Mouse (Mus musculus): ENCODE measurements around the gene Frs3. TPM values are rescaled to one million over a fixed set of nuclear protein-coding genes. Genes with fewer than 3 reads are reported as not detected.

The Frs3 gene
- total and polyA plus RNA-seq, 2 experiments from 2014 or later = 68.9 to 128 TPM

GRCm38 (mm10) chr17:47748791-47749553 lies 60.1 kb downstream of the Frs3 start:
- peak; percentile 47; the same call in 1 of the 2 replicates for ATAC-seq (ENCODE audit: low FRiP score)
- no peaks in the 10 kb centered on the region for H3K9me3 ChIP-seq (ENCODE audit: low read length)
- H3K27me3 ChIP-seq (ENCODE audit: insufficient read depth, low read length) = no peaks in the 10 kb centered on the region
- H3K4me2 ChIP-seq (ENCODE audit: low read depth, low read length, poor library complexity, severe bottlenecking) = no peak overlapping the region
- H3K36me3 ChIP-seq (ENCODE audit: insufficient read depth, low read length) = no peaks in the 10 kb centered on the region
- no peak overlapping the region for H3K27ac ChIP-seq (ENCODE audit: low read depth, low read length)
- no peak for DNase-seq (ENCODE audit: low spot score)
- H3K4me1 ChIP-seq (ENCODE audit: insufficient read depth, low read length) = no peaks in the 10 kb centered on the region
- 71% methylated on average over 14 of the region's 14 CpGs for WGBS
- H3K9ac ChIP-seq (replicated peaks; ENCODE audit: low read length, poor library complexity, severe bottlenecking) = no peak overlapping the region
- TF ChIP-seq CTCF (IDR thresholded peaks at IDR 0.05) = no peak
- no peak overlapping the region for H3K4me3 ChIP-seq (ENCODE audit: low read depth, low read length)

- ATAC-seq (ENCODE audit: low FRiP score) = no peak
- H3K27ac ChIP-seq (ENCODE audit: low read depth, low read length) = no peak overlapping the region
- H3K9me3 ChIP-seq (ENCODE audit: low read length) = no peaks in the 10 kb centered on the region
- no peak for TF ChIP-seq CTCF (IDR thresholded peaks at IDR 0.05)
- no peaks in the 10 kb centered on the region for H3K4me1 ChIP-seq (ENCODE audit: insufficient read depth, low read length)
- H3K27me3 ChIP-seq (ENCODE audit: insufficient read depth, low read length) = no peaks in the 10 kb centered on the region
- 86% methylated on average over 3 of the region's 3 CpGs for WGBS
- no peak overlapping the region for H3K9ac ChIP-seq (replicated peaks; ENCODE audit: low read length, poor library complexity, severe bottlenecking)
- no peaks in the 10 kb centered on the region for H3K36me3 ChIP-seq (ENCODE audit: insufficient read depth, low read length)
- H3K4me3 ChIP-seq (ENCODE audit: low read depth, low read length) = no peak overlapping the region
- no peak for DNase-seq (ENCODE audit: low spot score)
- no peak overlapping the region for H3K4me2 ChIP-seq (ENCODE audit: low read depth, low read length, poor library complexity, severe bottlenecking)
Observed at GRCm38 (mm10) chr17:47749626-47750025, 60.8 kb downstream of the Frs3 start.

- no peaks in the 10 kb centered on the region for H3K9me3 ChIP-seq (ENCODE audit: low read length)
- H3K36me3 ChIP-seq (ENCODE audit: insufficient read depth, low read length) = no peaks in the 10 kb centered on the region
- DNase-seq (ENCODE audit: low spot score) (no peak), ATAC-seq (ENCODE audit: low FRiP score) (no peak)
- no peak overlapping the region for H3K9ac ChIP-seq (replicated peaks; ENCODE audit: low read length, poor library complexity, severe bottlenecking)
- H3K4me2 ChIP-seq (ENCODE audit: low read depth, low read length, poor library complexity, severe bottlenecking) = no peak overlapping the region
- no peak for TF ChIP-seq CTCF (IDR thresholded peaks at IDR 0.05)
- H3K4me1 ChIP-seq (ENCODE audit: insufficient read depth, low read length) = no peaks in the 10 kb centered on the region
- H3K27me3 ChIP-seq (ENCODE audit: insufficient read depth, low read length) = no peaks in the 10 kb centered on the region
- no peak overlapping the region for H3K4me3 ChIP-seq (ENCODE audit: low read depth, low read length)
- H3K27ac ChIP-seq (ENCODE audit: low read depth, low read length) = no peak overlapping the region
- WGBS = 60% methylated on average over 6 of the region's 6 CpGs
Observed at GRCm38 (mm10) chr17:47750101-47750500, 61.3 kb downstream of the Frs3 start.

- no peak; the same call in 1 of the 2 replicates for TF ChIP-seq CTCF (IDR thresholded peaks at IDR 0.05)
- WGBS = 76% methylated on average over 5 of the region's 5 CpGs
Observed at GRCm38 (mm10) chr17:47751811-47752210, 63.0 kb downstream of the Frs3 start.

GRCm38 (mm10) chr17:47753130-47753775 lies 64.4 kb downstream of the Frs3 start:
- Histone ChIP-seq H3K4me2 (ENCODE audit: low read depth, low read length, poor library complexity, severe bottlenecking) (no peak overlapping the region), H3K4me3 (ENCODE audit: low read depth, low read length) (no peak overlapping the region), H3K9ac (replicated peaks; ENCODE audit: low read length, poor library complexity, severe bottlenecking) (no peak overlapping the region), H3K27ac (ENCODE audit: low read depth, low read length) (no peak overlapping the region), H3K9me3 (ENCODE audit: low read length) (no peaks in the 10 kb centered on the region), H3K27me3 (ENCODE audit: insufficient read depth, low read length) (no peaks in the 10 kb centered on the region), H3K4me1 (ENCODE audit: insufficient read depth, low read length) (no peaks in the 10 kb centered on the region), H3K36me3 (ENCODE audit: insufficient read depth, low read length) (no peaks in the 10 kb centered on the region)
- ATAC-seq (ENCODE audit: low FRiP score) (no peak), DNase-seq (ENCODE audit: low spot score) (no peak)
- WGBS = 90% methylated on average over 8 of the region's 8 CpGs
- no peak for TF ChIP-seq CTCF (IDR thresholded peaks at IDR 0.05)

More at GRCm38 (mm10) chr17:47751811-47752210, 63.0 kb downstream of the Frs3 start:
- ATAC-seq (ENCODE audit: low FRiP score) = no peak
- Histone ChIP-seq H3K27ac (ENCODE audit: low read depth, low read length) (no peak overlapping the region), H3K9ac (replicated peaks; ENCODE audit: low read length, poor library complexity, severe bottlenecking) (no peak overlapping the region), H3K27me3 (ENCODE audit: insufficient read depth, low read length) (no peaks in the 10 kb centered on the region), H3K4me3 (ENCODE audit: low read depth, low read length) (no peak overlapping the region), H3K4me1 (ENCODE audit: insufficient read depth, low read length) (no peaks in the 10 kb centered on the region), H3K4me2 (ENCODE audit: low read depth, low read length, poor library complexity, severe bottlenecking) (no peak overlapping the region), H3K36me3 (ENCODE audit: insufficient read depth, low read length) (no peaks in the 10 kb centered on the region), H3K9me3 (ENCODE audit: low read length) (no peaks in the 10 kb centered on the region)
- no peak for DNase-seq (ENCODE audit: low spot score)

Other genes starting within 250 kb of the Frs3 start
- 15.1 and 25.1 TPM in 2 replicates for gene Taf8, start 186.7 kb upstream of the Frs3 start, total RNA-seq (2014; rRNA removed)
- gene Taf8, start 186.7 kb upstream of the Frs3 start, polyA plus RNA-seq (2015; fragmentation: Nextera tagmentation; extraction: Ambion mirVana) = 11.5 and 12.3 TPM in 2 replicates
- gene Ccnd3, start 184.0 kb upstream of the Frs3 start, total RNA-seq (2014; rRNA removed) = 37.2 and 41.1 TPM in 2 replicates
- gene Ccnd3, start 184.0 kb upstream of the Frs3 start, polyA plus RNA-seq (2015; fragmentation: Nextera tagmentation; extraction: Ambion mirVana) = 52.6 and 57.0 TPM in 2 replicates
- 25.8 and 26.0 TPM in 2 replicates for gene Bysl, start 77.5 kb upstream of the Frs3 start, total RNA-seq (2014; rRNA removed)
- gene Bysl, start 77.5 kb upstream of the Frs3 start, polyA plus RNA-seq (2015; fragmentation: Nextera tagmentation; extraction: Ambion mirVana) = 31.9 and 33.1 TPM in 2 replicates
- 33.8 and 44.7 TPM in 2 replicates for gene Med20, start 77.4 kb upstream of the Frs3 start, total RNA-seq (2014; rRNA removed)
- 32.4 TPM in 2 replicates for gene Med20, start 77.4 kb upstream of the Frs3 start, polyA plus RNA-seq (2015; fragmentation: Nextera tagmentation; extraction: Ambion mirVana)
- 3.2 and 8.0 TPM in 2 replicates for gene Gm20517, start 77.4 kb upstream of the Frs3 start, total RNA-seq (2014; rRNA removed)
- 0.96 and 1.1 TPM in 2 replicates for gene Gm20517, start 77.4 kb upstream of the Frs3 start, polyA plus RNA-seq (2015; fragmentation: Nextera tagmentation; extraction: Ambion mirVana)
- gene Usp49, start 58.3 kb upstream of the Frs3 start, total RNA-seq (2014; rRNA removed) = 24.3 and 24.4 TPM in 2 replicates
- gene Usp49, start 58.3 kb upstream of the Frs3 start, polyA plus RNA-seq (2015; fragmentation: Nextera tagmentation; extraction: Ambion mirVana) = 3.7 and 3.9 TPM in 2 replicates
- 117 and 136 TPM in 2 replicates for gene Tomm6, start 644 bp upstream of the Frs3 start, total RNA-seq (2014; rRNA removed)
- gene Tomm6, start 644 bp upstream of the Frs3 start, polyA plus RNA-seq (2015; fragmentation: Nextera tagmentation; extraction: Ambion mirVana) = 334 and 339 TPM in 2 replicates
- gene Gm21981, start 5.4 kb downstream of the Frs3 start, total RNA-seq (2014; rRNA removed) = 5.2 and 5.8 TPM in 2 replicates
- 0.56 and 0.90 TPM in 2 replicates for gene Gm21981, start 5.4 kb downstream of the Frs3 start, polyA plus RNA-seq (2015; fragmentation: Nextera tagmentation; extraction: Ambion mirVana)
- 2.5 and 3.2 TPM in 2 replicates for gene Prickle4, start 5.7 kb downstream of the Frs3 start, total RNA-seq (2014; rRNA removed)
- gene Prickle4, start 5.7 kb downstream of the Frs3 start, polyA plus RNA-seq (2015; fragmentation: Nextera tagmentation; extraction: Ambion mirVana) = 2.2 and 3.2 TPM in 2 replicates
- 0.27 and 1.5 TPM in 2 replicates for gene Pgc, start 37.8 kb downstream of the Frs3 start, total RNA-seq (2014; rRNA removed)
- 0.19 TPM in 1 of 2 replicates, not detected in the other for gene Pgc, start 37.8 kb downstream of the Frs3 start, polyA plus RNA-seq (2015; fragmentation: Nextera tagmentation; extraction: Ambion mirVana)
- 5.2 and 9.6 TPM in 2 replicates for gene Tfeb, start 48.0 kb downstream of the Frs3 start, total RNA-seq (2014; rRNA removed)
- 4.0 and 5.4 TPM in 2 replicates for gene Tfeb, start 48.0 kb downstream of the Frs3 start, polyA plus RNA-seq (2015; fragmentation: Nextera tagmentation; extraction: Ambion mirVana)
- gene Mdfi, start 145.7 kb downstream of the Frs3 start, total RNA-seq (2014; rRNA removed) = 19.2 and 21.4 TPM in 2 replicates
- 1.3 and 1.6 TPM in 2 replicates for gene Mdfi, start 145.7 kb downstream of the Frs3 start, polyA plus RNA-seq (2015; fragmentation: Nextera tagmentation; extraction: Ambion mirVana)
- 129 and 200 TPM in 2 replicates for gene Foxp4, start 235.6 kb downstream of the Frs3 start, total RNA-seq (2014; rRNA removed)
- gene Foxp4, start 235.6 kb downstream of the Frs3 start, polyA plus RNA-seq (2015; fragmentation: Nextera tagmentation; extraction: Ambion mirVana) = 50.8 and 55.4 TPM in 2 replicates

Measured in midbrain, postnatal 0 days (tissue).